Mouse (Mus musculus) megakaryocyte, embryonic 14.5 days (primary cell): ENCODE data around the gene Crhbp.

Experiments used
- FLI1 ChIP-seq: IDR thresholded peaks from 2 replicates; pipeline ENCODE4 v1.6.1; 2012; ENCODE audit warnings: low read length, inconsistent platforms, mixed read lengths
- GATA1 ChIP-seq: IDR thresholded peaks from 3 replicates; pipeline ENCODE4 v1.6.1; 2012; ENCODE audit warnings: mixed read lengths, low read length, inconsistent platforms, borderline replicate concordance

DNA sequence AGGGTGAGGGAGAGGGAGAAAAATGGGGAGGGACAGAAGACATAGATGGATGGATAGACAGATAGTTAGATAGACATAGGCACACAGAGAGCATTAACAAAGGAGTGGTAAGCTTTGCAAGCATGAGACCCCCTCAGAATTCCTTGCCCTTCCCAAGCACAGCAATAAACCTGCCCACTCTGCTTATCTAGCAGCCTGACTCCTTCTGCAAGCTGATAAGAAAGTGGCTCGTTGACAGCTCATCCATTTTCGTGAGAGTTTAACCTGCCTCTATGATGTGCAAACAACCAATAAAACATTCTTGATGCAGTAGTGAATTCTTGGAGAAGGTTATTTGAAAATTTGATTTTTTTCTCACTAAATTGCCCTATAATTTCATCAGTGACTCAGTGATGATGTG lies 32.5 kb downstream of the Crhbp start:
- TF ChIP-seq GATA1 (no peak), FLI1 (no peak)
